Mouse (Mus musculus) adrenal gland (tissue): ENCODE measurements around the gene Cdkl3.

Source experiments
- intact Hi-C: fragments of 180-260 bp; cut with DNase I; formaldehyde crosslinking; loops from one replicate; pipeline ENCODE4 v1.15.1; 2025

Gene Cdkl3

DNA sequence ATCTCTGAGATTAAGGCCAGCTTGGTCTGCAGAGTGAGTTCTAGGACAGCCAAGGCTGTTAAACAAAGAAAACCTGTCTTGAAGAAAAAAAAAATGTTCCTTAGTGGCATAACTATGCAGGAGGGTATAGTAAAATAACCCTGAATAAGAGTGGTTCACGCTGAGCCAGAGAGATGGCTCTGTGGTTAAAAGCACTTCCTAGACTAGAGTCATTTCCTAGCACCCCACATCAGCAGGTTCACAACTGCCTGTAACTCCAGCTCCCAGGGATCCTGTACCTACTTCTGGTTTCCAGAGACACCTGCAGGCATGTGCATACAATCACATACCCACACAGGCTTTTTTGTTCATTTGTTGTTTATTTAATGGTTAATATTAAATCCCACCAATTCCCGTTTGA lies 1.6 kb downstream of the Cdkl3 start:
- intact Hi-C loops, result no loop called here

DNA sequence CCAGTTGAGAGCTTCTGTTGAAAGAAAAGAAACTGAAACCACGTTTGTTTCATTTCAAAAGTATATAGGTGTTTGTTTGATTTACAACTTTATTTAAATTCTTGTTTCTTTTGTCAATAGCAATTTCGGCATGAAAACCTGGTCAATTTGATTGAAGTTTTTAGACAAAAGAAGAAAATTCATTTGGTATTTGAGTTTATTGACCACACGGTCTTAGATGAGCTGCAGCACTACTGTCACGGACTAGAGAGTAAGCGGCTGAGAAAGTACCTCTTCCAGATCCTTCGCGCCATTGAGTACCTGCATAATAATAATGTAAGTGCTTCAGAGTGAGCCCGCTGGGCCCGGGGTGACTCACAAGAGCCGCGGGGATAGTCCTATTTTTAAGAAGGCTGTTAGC lies 7.0 kb downstream of the Cdkl3 start:
- intact Hi-C loops, result no loop called here

GRCm38 (mm10) chr11:52011541-52011940 lies 7.5 kb downstream of the Cdkl3 start:
- intact Hi-C loops, result no loop called here

DNA sequence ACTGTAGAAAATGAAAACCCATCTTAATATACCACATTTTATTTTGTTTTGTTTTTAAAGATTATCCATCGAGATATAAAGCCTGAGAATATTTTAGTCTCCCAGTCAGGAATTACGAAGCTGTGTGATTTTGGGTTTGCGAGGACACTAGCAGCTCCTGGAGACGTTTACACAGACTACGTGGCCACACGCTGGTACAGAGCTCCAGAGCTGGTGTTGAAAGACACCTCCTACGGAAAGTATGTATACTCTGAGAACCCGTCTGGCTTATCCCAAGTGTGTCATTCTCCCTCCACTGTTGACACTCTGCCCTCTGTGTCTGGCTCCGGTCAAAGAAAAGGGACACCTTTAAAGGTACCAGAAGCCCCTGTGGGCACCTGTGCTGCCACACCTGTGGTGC lies 14.2 kb downstream of the Cdkl3 start:
- intact Hi-C loops, result no loop called here

DNA sequence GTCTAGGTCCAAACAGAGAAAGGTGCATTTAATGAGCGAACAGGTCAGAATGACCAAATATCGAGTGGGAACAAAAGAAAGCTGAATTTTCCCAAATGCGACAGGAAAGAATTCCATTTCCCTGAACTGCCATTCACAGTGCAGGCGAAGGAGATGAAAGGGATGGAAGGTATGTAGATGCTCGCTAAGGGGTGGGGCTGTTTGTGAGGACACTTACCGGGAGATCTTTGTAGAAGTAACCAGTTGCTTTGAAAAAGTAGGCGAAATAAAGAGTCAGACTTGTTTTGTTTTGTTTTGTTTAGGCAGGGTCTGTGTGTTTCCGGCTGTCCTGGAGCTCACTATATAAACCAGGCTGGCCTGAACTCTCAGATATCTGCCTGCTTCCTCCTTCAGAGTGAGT lies 28.3 kb downstream of the Cdkl3 start:
- intact Hi-C loops, result no loop called here

GRCm38 (mm10) chr11:52033953-52034352 lies 29.9 kb downstream of the Cdkl3 start:
- intact Hi-C loops, result no loop called here

GRCm38 (mm10) chr11:52035905-52036304 lies 31.9 kb downstream of the Cdkl3 start:
- intact Hi-C loops, result no loop called here

- intact Hi-C loops, result no loop called here
These were observed 33.6 kb downstream of the Cdkl3 start for GRCm38 (mm10) chr11:52037659-52038058.

DNA sequence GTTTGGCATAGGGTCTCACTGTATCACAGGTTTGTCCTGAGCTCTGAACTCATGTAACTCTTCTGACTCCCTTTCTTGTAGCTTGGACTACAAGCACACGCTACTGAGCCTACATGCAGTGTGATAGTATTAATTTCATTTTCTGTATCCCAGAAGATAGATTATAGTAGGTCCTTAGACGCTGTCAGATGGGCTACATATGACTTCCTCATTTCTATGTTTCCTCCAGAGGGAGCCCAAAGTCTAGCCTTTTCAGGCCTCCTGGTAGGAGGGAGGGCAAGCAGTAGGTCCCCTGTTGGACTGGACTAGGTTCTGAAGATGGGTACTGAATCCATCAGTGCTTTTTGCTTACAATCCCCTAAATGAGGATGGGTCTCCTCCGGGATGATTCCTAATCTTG lies 39.2 kb downstream of the Cdkl3 start:
- intact Hi-C loops, result loop anchor here (10.0 kb wide), 1 partner anchor 142 kb away; no protein-coding TSS in a partner anchor

DNA sequence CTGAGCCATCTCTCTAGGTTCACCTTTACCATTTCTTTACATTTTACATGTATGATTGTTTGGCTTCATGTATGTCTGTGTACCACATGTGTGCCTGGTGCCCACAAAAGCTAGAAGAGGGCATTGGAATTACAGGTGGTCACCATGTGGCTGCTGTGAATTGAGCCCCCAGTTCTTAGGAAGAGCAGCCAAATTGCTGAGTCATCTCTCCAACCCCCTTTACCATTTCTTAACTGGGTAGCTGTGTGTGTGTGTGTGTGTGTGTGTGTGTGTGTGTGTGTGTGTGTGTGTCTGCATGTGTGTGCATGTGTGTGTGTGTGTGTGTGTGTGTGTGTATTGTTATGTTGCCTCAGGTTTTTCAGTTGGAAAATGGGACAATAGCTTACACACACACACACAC lies 40.1 kb downstream of the Cdkl3 start:
- intact Hi-C loops, result loop anchor here (10.0 kb wide), 1 partner anchor 141 kb away; no protein-coding TSS in a partner anchor

DNA sequence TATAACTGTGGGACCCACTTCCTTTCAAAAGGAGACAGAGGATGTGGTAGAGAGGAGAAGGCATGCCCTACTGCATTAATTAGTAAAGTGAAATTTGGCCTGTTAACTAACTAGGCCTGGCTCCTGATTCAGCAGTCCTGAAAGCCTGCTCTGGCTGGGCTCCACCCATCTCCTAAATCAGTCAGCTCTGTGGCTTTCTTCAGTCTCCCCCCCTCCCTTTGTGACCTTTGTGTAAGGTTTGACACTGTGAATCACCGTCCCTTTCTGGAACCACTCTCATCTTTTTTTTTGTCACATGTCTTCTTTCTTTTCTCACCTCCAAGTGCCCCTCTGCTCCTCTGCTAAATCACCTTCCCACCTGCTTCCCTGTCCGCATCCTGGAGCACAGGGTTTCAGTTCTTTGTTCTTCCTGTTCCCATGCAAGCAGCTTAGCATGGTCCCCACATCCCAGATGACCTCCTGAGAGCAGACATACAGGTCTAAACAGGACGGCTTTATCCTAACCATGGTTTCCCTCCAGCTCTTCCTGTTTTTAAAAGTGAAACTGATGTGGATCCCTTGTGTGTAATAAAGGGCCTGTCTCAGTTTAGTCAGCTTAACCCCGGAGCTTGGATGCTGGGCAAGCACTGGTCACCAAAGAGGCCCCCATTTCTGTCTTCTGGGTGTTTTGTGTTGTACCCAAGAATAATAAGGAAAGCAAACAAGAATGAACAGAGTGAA lies 42.6 kb downstream of the Cdkl3 start:
- intact Hi-C loops, result loop anchor here (10.0 kb wide), 1 partner anchor 138 kb away; no protein-coding TSS in a partner anchor

DNA sequence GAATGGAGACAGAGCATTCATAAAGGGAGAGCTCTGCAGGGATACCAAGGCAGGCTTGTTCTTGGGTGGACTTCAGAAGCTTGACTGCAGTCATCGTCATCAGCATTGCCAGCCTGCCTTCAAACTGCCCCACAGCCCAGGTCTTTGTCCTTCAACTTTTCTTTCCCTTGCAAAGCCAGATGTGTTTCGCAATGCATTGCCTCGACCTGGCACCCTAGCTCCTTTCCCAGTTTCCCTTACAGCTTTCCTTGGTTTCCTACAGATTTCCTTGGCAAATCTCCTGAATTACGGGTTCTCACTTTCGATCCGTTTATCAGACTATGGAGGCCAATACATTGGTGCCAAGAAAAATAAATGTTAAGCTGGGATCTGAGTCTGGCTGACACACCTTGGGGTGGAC lies 49.4 kb downstream of the Cdkl3 start:
- intact Hi-C loops, result no loop called here

DNA sequence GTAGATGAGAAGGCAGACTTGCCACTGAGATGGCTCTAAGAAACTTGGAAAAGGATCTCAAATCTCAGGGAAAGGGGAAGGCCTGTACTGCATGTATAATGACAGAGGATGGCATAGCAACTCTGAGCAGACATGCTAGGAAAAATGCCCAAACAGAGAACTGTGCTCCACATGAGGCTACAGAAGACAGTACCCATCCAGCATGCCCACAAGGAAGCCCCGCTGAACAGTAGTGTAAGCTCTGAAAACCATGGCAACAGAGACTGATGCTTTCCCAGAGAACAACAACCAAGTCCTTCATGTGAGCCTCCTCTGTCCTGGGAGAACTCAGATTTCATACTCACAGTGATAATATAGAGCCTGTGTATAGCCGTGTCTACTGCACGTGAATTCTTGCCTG lies 50.7 kb downstream of the Cdkl3 start:
- intact Hi-C loops, result no loop called here

GRCm38 (mm10) chr11:52056198-52056597 lies 52.2 kb downstream of the Cdkl3 start:
- intact Hi-C loops, result no loop called here

DNA sequence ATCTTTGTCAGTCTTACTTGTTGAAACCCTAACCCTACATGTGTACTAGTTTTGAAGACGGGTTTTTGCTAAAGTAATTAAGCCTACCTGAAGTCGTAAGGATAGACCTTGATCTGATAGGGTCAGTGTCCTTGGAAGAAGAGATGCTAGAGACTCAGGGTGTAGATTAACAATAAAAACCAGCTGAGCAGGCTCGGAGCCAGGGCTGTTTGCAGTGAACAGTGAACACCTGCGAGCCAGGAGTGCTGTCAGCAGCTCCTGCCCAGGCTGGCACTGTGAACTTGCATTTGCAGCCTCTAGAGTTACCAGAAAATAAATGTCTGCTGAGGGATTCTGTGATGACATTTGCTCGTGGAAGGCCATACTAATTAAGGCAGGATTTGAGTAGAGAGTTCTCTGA lies 55.0 kb downstream of the Cdkl3 start:
- intact Hi-C loops, result no loop called here

GRCm38 (mm10) chr11:52060315-52060714 lies 56.3 kb downstream of the Cdkl3 start:
- intact Hi-C loops, result loop anchor here (10.0 kb wide), 1 partner anchor 64 kb away; no protein-coding TSS in a partner anchor

GRCm38 (mm10) chr11:52062406-52062805 lies 58.4 kb downstream of the Cdkl3 start:
- intact Hi-C loops, result loop anchor here (10.0 kb wide), 1 partner anchor 62 kb away; no protein-coding TSS in a partner anchor

- intact Hi-C loops, result loop anchor here (10.0 kb wide), 1 partner anchor 60 kb away; no protein-coding TSS in a partner anchor
These were observed 60.4 kb downstream of the Cdkl3 start for GRCm38 (mm10) chr11:52064398-52064797.

DNA sequence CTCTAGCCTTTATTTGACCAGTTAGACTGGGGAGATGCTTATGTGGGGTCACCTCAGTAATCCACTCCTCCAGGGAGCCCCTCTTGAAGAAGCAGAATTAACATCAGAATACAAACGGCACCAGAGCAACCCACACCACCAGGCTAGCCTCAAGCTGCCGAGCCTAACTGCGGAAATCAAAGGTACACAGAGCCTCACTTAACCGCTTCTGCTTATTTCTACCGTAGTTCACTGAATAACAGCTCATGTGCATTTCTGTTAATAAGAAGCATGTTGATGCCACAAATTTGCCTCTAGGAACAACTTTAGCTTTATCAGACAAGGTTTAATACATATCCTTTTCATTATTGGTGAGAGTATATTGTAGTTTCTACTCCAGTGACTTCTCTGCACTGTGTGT lies 61.8 kb downstream of the Cdkl3 start:
- intact Hi-C loops, result loop anchor here (10.0 kb wide), 1 partner anchor 59 kb away; no protein-coding TSS in a partner anchor

- intact Hi-C loops, result no loop called here
These were observed 67.7 kb downstream of the Cdkl3 start for GRCm38 (mm10) chr11:52071768-52072167.

DNA sequence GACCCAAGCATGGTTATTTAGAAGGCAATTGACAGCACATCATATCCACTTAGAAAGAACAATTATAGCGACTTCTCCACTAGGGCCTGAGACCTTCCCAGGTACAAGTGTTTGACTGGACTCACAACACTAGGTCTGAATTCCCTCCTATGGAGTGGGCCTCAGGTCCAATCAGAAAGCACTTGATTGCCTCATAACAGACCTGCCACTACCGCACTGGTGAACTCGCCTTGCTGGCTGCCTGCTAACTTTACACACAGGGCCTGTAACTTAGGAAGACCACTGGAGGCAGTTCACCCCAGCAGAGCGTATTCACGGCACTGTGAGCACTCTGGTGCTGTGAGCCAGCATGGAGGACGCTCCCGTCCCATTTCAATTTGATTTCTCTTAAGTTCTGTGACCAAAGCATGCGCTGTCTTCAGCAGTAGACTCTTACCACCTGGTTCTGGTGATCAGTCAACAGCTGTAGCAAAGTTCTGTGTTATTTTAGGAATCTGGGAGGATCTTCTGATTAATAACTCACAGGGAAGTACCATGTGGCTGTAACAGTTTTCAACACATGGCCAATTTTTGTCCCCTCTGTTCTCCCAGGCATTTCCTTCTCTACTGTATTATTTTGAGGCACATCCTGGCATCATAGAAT lies 69.6 kb downstream of the Cdkl3 start:
- intact Hi-C loops, result no loop called here

DNA sequence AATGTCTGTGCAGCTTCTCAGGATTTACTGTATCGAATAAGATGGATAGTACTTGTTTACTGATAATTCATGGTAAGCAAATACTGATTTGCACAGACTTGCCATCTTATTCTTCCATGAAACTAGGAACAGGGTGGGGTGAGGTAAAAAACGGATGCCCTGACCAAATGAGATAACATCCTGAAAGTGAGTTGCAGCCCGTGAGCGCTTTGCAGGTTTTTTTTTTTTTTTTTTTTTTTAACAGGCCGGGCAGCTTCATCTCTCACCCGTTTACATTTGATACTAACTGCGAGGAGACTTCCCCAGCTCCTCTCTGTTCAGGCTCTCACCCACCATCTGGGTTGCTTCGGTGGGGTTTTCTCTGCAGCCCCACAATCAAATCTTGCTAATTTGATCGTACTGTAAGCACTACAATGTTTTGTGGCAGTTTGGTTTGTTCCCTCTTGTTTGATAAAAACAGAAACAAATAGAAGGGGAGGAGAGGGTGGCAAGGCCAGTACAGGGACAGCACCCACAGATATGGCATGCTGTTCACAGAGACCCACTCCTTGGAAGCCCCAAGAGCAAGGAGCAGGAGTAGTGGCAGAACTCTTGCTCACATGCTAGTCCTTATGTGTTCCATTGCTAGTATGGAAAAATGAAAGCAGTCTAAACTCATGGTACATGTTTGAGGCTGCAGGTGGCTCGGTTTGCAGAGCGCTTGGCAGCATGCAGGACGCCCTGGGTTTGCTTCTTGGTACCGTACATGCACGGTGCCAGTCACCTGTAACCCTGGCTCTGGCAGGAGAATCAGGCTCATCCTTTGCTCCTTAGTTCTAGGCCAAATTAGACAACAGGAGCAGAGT lies 70.8 kb downstream of the Cdkl3 start:
- intact Hi-C loops, result no loop called here
